Mouse (Mus musculus) forebrain, embryonic 11.5 days (tissue): ENCODE measurements at regions not wholly inside any gene's neighbourhood (a gene's known extent, or its start where the extent isn't known, plus 50 kb on each side); places are given as distances from the start of the nearest gene placed in this dataset.
"Not testable (repeated sequence)": the region's sequence is repeated elsewhere in the genome, so short reads cannot be mapped to it uniquely, and the experiment has no call there.

Source experiments
- ATAC-seq: fragments of 200-750 bp; cut with Nextera tagmentation; replicated peaks from 2 replicates; pipeline ENCODE4 v1.8.0; 2017; ENCODE audit warnings: moderate TSS enrichment; ENCODE audit not compliant: low FRiP score
- DNase-seq: peaks from one replicate; pipeline ENCODE4 v3.0.0-alpha.2; 2017; ENCODE audit warnings: low spot score
- H3K27ac ChIP-seq: fragments of 300-500 bp; sonication (generic); 2 replicates; pipeline ENCODE4 v1.5.1; 2014; ENCODE audit warnings: low read depth, low read length
- H3K27me3 ChIP-seq: fragments of 300-500 bp; sonication (generic); 2 replicates; pipeline ENCODE4 v1.6.1; 2014; ENCODE audit warnings: mild to moderate bottlenecking, low read length, mixed read lengths; ENCODE audit not compliant: control insufficient read depth, insufficient read depth
- H3K36me3 ChIP-seq: fragments of 300-500 bp; sonication (generic); 2 replicates; pipeline ENCODE4 v1.6.1; 2014; ENCODE audit warnings: mild to moderate bottlenecking, low read length, moderate library complexity, mixed read lengths; ENCODE audit not compliant: control insufficient read depth, insufficient read depth
- H3K4me1 ChIP-seq: fragments of 300-500 bp; sonication (generic); replicated peaks from 2 replicates; pipeline ENCODE4 v1.6.1; 2014; ENCODE audit warnings: low read length, mixed read lengths; ENCODE audit not compliant: control insufficient read depth, insufficient read depth
- H3K4me2 ChIP-seq: fragments of 300-500 bp; sonication (generic); 2 replicates; pipeline ENCODE4 v1.6.1; 2014; ENCODE audit warnings: low read depth, mild to moderate bottlenecking, low read length, moderate library complexity, mixed read lengths; ENCODE audit not compliant: severe bottlenecking
- H3K4me3 ChIP-seq: fragments of 300-500 bp; sonication (generic); 2 replicates; pipeline ENCODE4 v1.5.1; 2014; ENCODE audit warnings: low read depth, low read length
- H3K9ac ChIP-seq: fragments of 300-500 bp; sonication (generic); 2 replicates; pipeline ENCODE4 v1.6.1; 2014; ENCODE audit warnings: low read length
- H3K9me3 ChIP-seq: fragments of 300-500 bp; sonication (generic); 2 replicates; pipeline ENCODE4 v1.6.1; 2016; ENCODE audit warnings: low read length, mixed read lengths; ENCODE audit not compliant: control insufficient read depth
- WGBS: fragments of 180-500 bp; shearing (Covaris S2); extraction: QIAGEN DNeasy Blood & Tissue Kit; methylation state at CpG from one replicate; pipeline ENCODE4 v1.1.7; 2014; 5-methylcytosine and 5-hydroxymethylcytosine counted together

DNA sequence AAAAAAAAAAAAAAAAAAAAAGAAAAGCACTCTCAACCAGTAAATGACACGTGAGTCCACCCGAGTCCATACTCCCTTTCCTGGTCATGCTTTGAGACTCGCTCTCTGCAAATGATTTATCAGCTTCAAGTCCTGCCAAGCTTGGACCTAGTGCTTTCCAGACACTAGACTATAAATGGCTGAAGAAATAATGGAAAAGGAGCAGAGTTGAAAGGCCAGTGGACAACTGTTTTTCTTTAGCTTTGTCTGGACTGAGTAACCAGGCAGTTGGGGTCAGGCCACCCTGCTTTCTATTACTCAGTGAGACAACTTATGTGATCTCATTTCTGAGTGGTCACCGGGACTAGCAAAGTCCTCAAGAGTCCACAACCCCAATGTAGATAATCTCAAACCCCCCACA, 112.9 kb downstream of the Kcns3 start:
- DNase-seq (no peak), ATAC-seq (no peak)
- 97% methylated on average over 4 of the region's 4 CpGs for whole genome bisulfite sequencing
- Histone ChIP-seq H3K4me1 (no peaks in the 10 kb centered on the region), H3K4me2 (no peak overlapping the region), H3K9me3 (no peaks in the 10 kb centered on the region), H3K36me3 (no peaks in the 10 kb centered on the region), H3K27ac (no peak overlapping the region), H3K9ac (no peak overlapping the region), H3K4me3 (no peak overlapping the region), H3K27me3 (no peaks in the 10 kb centered on the region)

DNA sequence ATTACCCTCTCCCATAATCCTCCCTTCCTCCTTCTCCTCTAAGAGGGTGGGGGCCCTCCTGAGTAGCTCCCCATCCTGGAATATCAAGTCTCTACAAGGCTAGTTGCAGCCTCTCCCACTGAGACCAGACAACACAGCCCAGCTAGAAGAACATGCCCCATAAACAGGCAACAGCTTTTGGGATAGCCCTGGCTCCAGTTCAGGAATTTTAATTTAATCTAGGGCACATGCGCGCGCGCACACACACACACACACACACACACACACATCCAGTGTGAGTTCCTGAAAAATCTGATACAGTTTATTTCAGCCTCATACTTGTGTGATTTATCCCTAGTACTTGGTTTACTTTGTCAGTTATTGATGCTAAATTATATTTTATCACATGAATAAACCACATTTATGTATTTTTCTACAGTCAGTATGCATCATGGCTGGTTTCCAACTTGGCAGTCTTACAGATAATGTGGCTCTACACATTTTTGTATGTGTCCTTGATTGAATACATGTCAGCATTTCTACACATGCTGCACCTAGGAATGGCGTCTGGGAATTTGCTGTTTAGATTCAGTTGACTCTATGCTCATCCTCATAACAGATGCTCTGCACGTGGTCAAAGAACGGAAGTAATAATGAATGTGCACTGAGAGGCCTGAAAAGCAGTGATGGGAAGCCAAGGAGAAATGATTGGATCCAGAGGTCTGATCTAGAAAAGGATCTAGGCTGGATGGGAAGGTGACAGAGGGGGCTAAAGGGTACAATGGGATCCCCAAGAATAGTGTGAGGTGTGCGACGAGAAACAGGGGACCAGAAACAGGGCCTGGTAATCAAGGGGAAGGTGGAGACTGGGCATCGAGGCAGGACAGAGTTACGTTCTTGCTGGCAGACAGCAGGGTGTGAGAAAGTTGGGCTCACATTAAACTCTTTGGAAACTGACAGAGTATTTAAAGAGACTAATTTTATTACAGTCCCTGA, 130.0 kb downstream of the Kcns3 start:
- Histone ChIP-seq H3K4me3 (no peak overlapping the region), H3K27ac (no peak overlapping the region), H3K9me3 (no peaks in the 10 kb centered on the region), H3K9ac (no peak overlapping the region), H3K4me1 (no peaks in the 10 kb centered on the region), H3K4me2 (no peak overlapping the region), H3K27me3 (no peaks in the 10 kb centered on the region), H3K36me3 (no peaks in the 10 kb centered on the region)
- DNase-seq (no peak), ATAC-seq (no peak)
- WGBS: 89% methylated on average over 11 of the region's 11 CpGs

DNA sequence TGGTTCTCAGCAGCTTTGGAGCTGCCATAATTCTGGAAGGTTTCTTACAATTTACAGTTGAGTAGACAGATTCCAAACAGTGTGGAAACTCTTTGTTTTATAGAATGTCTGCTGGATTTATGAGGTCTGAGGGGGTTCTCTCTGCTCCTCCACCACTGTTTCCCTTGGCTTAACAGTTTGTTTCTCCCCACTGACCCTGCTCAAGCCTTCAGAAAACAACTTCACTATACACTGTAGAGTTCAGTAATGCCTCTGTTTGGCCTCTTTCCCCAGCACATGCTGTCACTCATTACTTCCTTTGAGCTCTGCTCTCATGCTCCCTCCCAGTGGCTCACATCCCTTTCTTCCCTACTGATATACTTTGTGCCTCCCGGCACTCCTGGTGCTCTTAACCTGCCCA, 139.7 kb downstream of the Kcns3 start:
- H3K4me2 ChIP-seq: no peak overlapping the region
- DNase-seq: no peak
- 82% methylated on average over 1 of the region's 1 CpGs for WGBS

DNA sequence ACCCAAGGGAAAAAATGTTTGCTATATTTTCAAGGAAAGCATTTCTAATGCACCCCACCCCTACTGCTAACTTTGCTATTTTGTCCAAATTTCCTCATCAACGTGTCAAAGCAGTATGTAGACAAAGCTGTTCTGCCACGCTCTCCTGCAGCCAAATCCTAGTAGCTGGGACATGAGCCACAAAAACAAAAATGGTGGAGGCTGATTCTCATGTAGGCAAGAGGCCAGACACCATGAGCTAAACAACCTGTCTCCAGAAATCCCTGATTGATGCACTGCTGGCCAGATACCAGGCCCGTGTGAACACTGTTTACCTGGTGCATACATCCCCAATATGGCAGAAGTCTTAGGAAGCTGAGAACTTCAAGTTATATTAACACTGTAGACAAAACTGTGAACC, 166.6 kb downstream of the Kcns3 start:
- no peak overlapping the region for H3K4me3 ChIP-seq
- H3K4me2 ChIP-seq: no peak overlapping the region
- no peaks in the 10 kb centered on the region for H3K36me3 ChIP-seq
- no peak for DNase-seq
- H3K9me3 ChIP-seq: no peaks in the 10 kb centered on the region
- WGBS: 90% methylated on average over 3 of the region's 3 CpGs
- H3K27me3 ChIP-seq: no peaks in the 10 kb centered on the region
- H3K4me1 ChIP-seq: no peaks in the 10 kb centered on the region
- no peak overlapping the region for H3K27ac ChIP-seq
- no peak overlapping the region for H3K9ac ChIP-seq
- no peak for ATAC-seq

More for the DNA sequence above, 139.7 kb downstream of the Kcns3 start:
- Histone ChIP-seq H3K36me3 (no peaks in the 10 kb centered on the region), H3K9ac (no peak overlapping the region), H3K9me3 (no peaks in the 10 kb centered on the region), H3K27me3 (no peaks in the 10 kb centered on the region), H3K4me1 (no peaks in the 10 kb centered on the region), H3K27ac (no peak overlapping the region), H3K4me3 (no peak overlapping the region)
- ATAC-seq: no peak

DNA sequence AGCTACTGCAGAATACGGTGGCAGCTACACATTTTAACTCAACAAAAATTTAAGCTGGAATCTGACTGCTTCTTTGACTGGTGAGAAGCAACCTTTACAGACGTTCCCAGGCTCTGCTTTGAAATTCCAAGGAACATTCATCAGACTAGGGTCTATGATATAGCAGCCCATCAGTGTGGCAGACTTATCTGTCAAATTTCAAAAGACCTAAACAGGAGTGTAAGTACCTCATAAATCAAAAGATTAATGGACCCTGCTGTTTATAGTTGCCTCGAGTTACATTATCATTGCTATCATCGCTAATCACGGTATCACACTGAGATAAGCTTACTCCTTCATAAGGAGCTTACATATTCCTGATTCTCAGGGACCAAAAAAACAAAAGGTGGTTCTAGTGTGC, 201.7 kb downstream of the Kcns3 start:
- no peak for ATAC-seq
- no peaks in the 10 kb centered on the region for H3K4me1 ChIP-seq

DNA sequence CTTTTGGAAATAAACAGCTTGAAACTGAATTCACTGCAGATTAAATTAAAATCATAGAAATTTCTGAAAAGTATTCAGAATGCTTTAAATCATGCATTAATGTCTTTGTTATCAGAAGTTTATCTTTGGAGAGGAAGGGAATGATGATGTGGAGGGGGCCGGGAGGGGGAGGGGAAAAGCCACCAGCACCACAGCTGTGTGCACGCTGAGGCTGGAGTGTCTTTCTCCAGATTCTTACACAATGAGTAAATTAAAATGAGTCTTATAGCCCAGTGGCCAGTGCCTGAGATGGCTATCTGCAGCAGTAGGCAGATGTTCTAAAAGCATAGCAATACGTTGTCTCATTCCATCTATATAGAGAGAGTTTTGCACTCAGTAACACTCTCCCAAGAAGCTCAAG, 209.8 kb downstream of the Kcns3 start:
- Histone ChIP-seq H3K27ac (no peak overlapping the region), H3K4me1 (no peaks in the 10 kb centered on the region), H3K9ac (no peak overlapping the region), H3K4me3 (no peak overlapping the region), H3K9me3 (no peaks in the 10 kb centered on the region), H3K36me3 (no peaks in the 10 kb centered on the region), H3K4me2 (no peak overlapping the region), H3K27me3 (no peaks in the 10 kb centered on the region)
- no peak for ATAC-seq
- DNase-seq: no peak
- 81% methylated on average over 3 of the region's 3 CpGs for WGBS

More for the DNA sequence above, 201.7 kb downstream of the Kcns3 start:
- Histone ChIP-seq H3K36me3 (no peaks in the 10 kb centered on the region), H3K9me3 (no peaks in the 10 kb centered on the region), H3K27ac (no peak overlapping the region), H3K9ac (no peak overlapping the region), H3K27me3 (no peaks in the 10 kb centered on the region), H3K4me2 (no peak overlapping the region), H3K4me3 (no peak overlapping the region)
- WGBS: 60% methylated on average over 5 of the region's 5 CpGs
- DNase-seq: no peak

DNA sequence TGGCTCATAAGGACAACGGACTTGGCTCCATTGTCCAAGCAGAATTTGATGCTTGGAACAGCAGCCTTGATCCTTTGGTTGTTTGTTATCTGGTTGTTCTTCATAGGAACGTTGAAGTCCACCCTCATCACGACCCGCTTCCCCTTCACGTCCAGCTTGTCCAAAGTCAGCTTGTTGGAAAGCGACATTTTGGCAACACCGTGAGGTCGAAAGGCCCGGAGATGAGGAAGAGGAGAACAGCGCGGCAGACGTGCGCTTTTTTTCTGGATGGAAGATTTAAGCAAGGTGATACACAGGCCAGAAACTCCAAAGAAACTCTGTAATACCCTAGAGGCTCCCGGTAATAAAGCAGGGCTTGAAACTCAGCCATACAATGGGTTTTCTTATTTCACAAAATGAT, 250.8 kb downstream of the Kcns3 start:
- H3K27me3 ChIP-seq, DNase-seq, ATAC-seq, H3K9ac ChIP-seq, H3K27ac ChIP-seq, H3K4me1 ChIP-seq, H3K9me3 ChIP-seq, H3K4me2 ChIP-seq, H3K36me3 ChIP-seq, H3K4me3 ChIP-seq: not testable (repeated sequence)
- 94% methylated on average over 8 of the region's 14 CpGs for WGBS

DNA sequence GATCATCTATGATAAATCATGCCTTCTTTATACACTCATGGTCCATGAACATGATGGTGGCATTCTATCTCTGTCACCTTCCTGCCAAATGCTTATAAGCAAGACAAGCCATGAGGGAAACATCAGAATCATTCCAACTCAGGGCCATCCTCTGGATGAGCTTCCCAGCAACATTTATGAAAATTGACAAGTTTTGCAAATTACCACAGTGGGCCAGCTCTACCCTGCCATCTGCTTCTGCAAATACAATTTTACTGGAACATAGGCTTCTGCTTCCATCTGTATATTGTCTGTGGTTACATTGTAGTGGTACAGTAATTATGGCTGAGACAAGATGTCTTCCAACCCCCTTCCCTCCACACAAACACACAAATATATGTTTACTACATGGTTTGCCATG, 272.1 kb downstream of the Kcns3 start:
- H3K27me3 ChIP-seq: no peaks in the 10 kb centered on the region
- H3K4me3 ChIP-seq: no peak overlapping the region
- H3K4me1 ChIP-seq: no peaks in the 10 kb centered on the region; the same call in 1 of the 2 replicates
- no peaks in the 10 kb centered on the region for H3K36me3 ChIP-seq
- no peaks in the 10 kb centered on the region for H3K9me3 ChIP-seq
- no peak for ATAC-seq
- H3K4me2 ChIP-seq: no peak overlapping the region
- no peak for DNase-seq
- no peak overlapping the region for H3K9ac ChIP-seq
- no peak overlapping the region for H3K27ac ChIP-seq
